In the genomic region with DNA sequence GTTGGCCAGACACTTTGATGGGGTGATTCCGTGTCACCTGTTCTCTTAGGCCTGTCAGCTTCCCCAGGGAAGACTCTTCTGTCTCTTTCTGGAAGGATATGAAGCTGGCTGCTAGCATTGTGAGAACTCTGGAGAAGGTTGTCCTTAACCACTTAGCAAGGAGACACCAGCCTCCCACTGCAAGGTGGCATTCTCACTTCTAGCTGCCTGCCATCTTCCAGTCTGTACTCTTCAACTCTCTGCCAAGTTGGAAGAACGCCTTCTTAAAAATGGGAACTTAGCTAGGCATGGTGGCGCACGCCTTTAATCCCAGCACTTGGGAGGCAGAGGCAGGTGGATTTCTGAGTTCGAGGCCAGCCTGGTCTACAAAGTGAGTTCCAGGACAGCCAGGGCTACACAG, we compare ENCODE assay signal across 20 mouse cellular contexts.
"Had no signal": no experiment of that assay in that cellular context is flagged by ENCODE, and none has a peak within 500 bp of the region (broad histone marks: within the 10 kb centered on the region; RNA-seq: fewer than 3 reads in every experiment).

No protein-coding gene starts in this region.

- H3K9me3 ChIP-seq: limb, embryonic 12.5 days; limb, embryonic 15.5 days; midbrain, embryonic 12.5 days; midbrain, embryonic 15.5 days; neural tube, embryonic 12.5 days; neural tube, embryonic 15.5 days had no signal

- H3K27ac ChIP-seq: limb, embryonic 12.5 days; limb, embryonic 15.5 days; liver, embryonic 14.5 days; macrophage; midbrain, embryonic 12.5 days; midbrain, embryonic 15.5 days; neural tube, embryonic 12.5 days; neural tube, embryonic 15.5 days; stomach, postnatal 0 days had no signal

- ATAC-seq: intestine, embryonic 16.5 days; liver, postnatal 0 days; lung, postnatal 0 days; midbrain, embryonic 15.5 days had no signal

- H3K27me3 ChIP-seq: limb, embryonic 12.5 days; limb, embryonic 15.5 days; midbrain, embryonic 12.5 days; midbrain, embryonic 15.5 days; neural tube, embryonic 12.5 days; neural tube, embryonic 15.5 days had no signal

- H3K4me2 ChIP-seq: limb, embryonic 12.5 days; limb, embryonic 15.5 days; liver, embryonic 11.5 days; lung, embryonic 14.5 days; midbrain, embryonic 12.5 days; midbrain, embryonic 15.5 days; neural tube, embryonic 12.5 days; neural tube, embryonic 15.5 days had no signal

- DNase-seq: kidney, adult 18-20 months; kidney, adult 9 months; kidney, postnatal 14 days; layer of hippocampus, adult 9-11 months; left cerebral cortex, postnatal 4 days; liver, postnatal 0 days; lung, embryonic 14.5 days; thymus, adult 18-20 months had no signal

- H3K4me1 ChIP-seq: limb, embryonic 12.5 days; limb, embryonic 15.5 days; midbrain, embryonic 12.5 days; midbrain, embryonic 15.5 days; neural tube, embryonic 12.5 days; neural tube, embryonic 15.5 days had no signal

- H3K36me3 ChIP-seq: limb, embryonic 12.5 days; midbrain, embryonic 15.5 days; neural tube, embryonic 12.5 days; neural tube, embryonic 15.5 days had no signal

- H3K4me3 ChIP-seq: limb, embryonic 12.5 days; limb, embryonic 15.5 days; midbrain, embryonic 12.5 days; midbrain, embryonic 15.5 days; neural tube, embryonic 12.5 days; neural tube, embryonic 15.5 days had no signal

- H3K9ac ChIP-seq: limb, embryonic 12.5 days; limb, embryonic 15.5 days; liver, embryonic 14.5 days; liver, postnatal 0 days; lung, embryonic 14.5 days; midbrain, embryonic 12.5 days; midbrain, embryonic 15.5 days; neural tube, embryonic 12.5 days; neural tube, embryonic 15.5 days had no signal
